Mouse (Mus musculus): Measurements from ENCODE around the gene Tnr. TPM values are rescaled to one million over a fixed set of nuclear protein-coding genes. Genes with fewer than 3 reads are reported as not detected.

The Tnr gene
- polyA plus RNA-seq, 1 experiment from 2014 or later: 0.08 TPM

GRCm38 (mm10) chr1:159670629-159671150, 147.1 kb downstream of the Tnr start:
- in situ Hi-C loops (cut with MboI; ENCODE audit: low pct_unique_long_range_greater_than_20kb): no loop called here
- CTCF ChIA-PET: interaction anchor here (1.1 to 3.0 kb wide), 2 partner anchors 9 to 12 kb away, joined by 3 to 9 read pairs; no protein-coding TSS in a partner anchor
- POLR2A ChIA-PET: no interaction called here
- no peaks in the 10 kb centered on the region for H3K27me3 ChIP-seq
- peak; percentile 34 for DNase-seq (ENCODE audit: low read depth, low spot score)
- ATAC-seq: peak; percentile 89
- no peak for TF ChIP-seq CTCF (IDR thresholded peaks at IDR 0.05)

- TF ChIP-seq CTCF (IDR thresholded peaks at IDR 0.05): no peak
Observed at GRCm38 (mm10) chr1:159671181-159671580, 147.6 kb downstream of the Tnr start.

GRCm38 (mm10) chr1:159674240-159674639, 150.7 kb downstream of the Tnr start:
- H3K27me3 ChIP-seq: peaks cover 3% of the 10 kb centered on the region
- DNase-seq (ENCODE audit: low read depth, low spot score) (no peak), ATAC-seq (no peak)
- in situ Hi-C loops (cut with MboI; ENCODE audit: low pct_unique_long_range_greater_than_20kb): no loop called here
- ChIA-PET CTCF (no interaction called here), POLR2A (no interaction called here)
- TF ChIP-seq CTCF (IDR thresholded peaks at IDR 0.05): no peak

More at GRCm38 (mm10) chr1:159671181-159671580, 147.6 kb downstream of the Tnr start:
- in situ Hi-C loops (cut with MboI; ENCODE audit: low pct_unique_long_range_greater_than_20kb): no loop called here
- peak; percentile 74 for ATAC-seq
- no peaks in the 10 kb centered on the region for H3K27me3 ChIP-seq
- no peak for DNase-seq (ENCODE audit: low read depth, low spot score)
- ChIA-PET CTCF (interaction anchor here (1.2 to 3.0 kb wide), 2 partner anchors 12 to 58 kb away, joined by 3 to 9 read pairs; no protein-coding TSS in a partner anchor), POLR2A (no interaction called here)

- ATAC-seq (no peak), DNase-seq (ENCODE audit: low read depth, low spot score) (no peak)
- ChIA-PET CTCF (no interaction called here), POLR2A (no interaction called here)
- no peak for TF ChIP-seq CTCF (IDR thresholded peaks at IDR 0.05)
- in situ Hi-C loops (cut with MboI; ENCODE audit: low pct_unique_long_range_greater_than_20kb): no loop called here
- peaks cover 8% of the 10 kb centered on the region for H3K27me3 ChIP-seq
Observed at GRCm38 (mm10) chr1:159675472-159675871, 151.9 kb downstream of the Tnr start.

GRCm38 (mm10) chr1:159678221-159678935, 154.8 kb downstream of the Tnr start:
- in situ Hi-C loops (cut with MboI; ENCODE audit: low pct_unique_long_range_greater_than_20kb): no loop called here
- no peak for DNase-seq (ENCODE audit: low read depth, low spot score)
- CTCF ChIA-PET: interaction anchor here (0.7 to 1.2 kb wide), 3 partner anchors 15 to 23 kb away, joined by 3 read pairs; no protein-coding TSS in a partner anchor
- no peak for TF ChIP-seq CTCF (IDR thresholded peaks at IDR 0.05)
- peaks cover 16% of the 10 kb centered on the region for H3K27me3 ChIP-seq
- POLR2A ChIA-PET: no interaction called here
- ATAC-seq: no peak

- POLR2A ChIA-PET: no interaction called here
- no peak for TF ChIP-seq CTCF (IDR thresholded peaks at IDR 0.05)
- CTCF ChIA-PET: no interaction called here
- DNase-seq (ENCODE audit: low read depth, low spot score): no peak
- peaks cover 16% of the 10 kb centered on the region for H3K27me3 ChIP-seq
- no peak for ATAC-seq
- in situ Hi-C loops (cut with MboI; ENCODE audit: low pct_unique_long_range_greater_than_20kb): no loop called here
Observed at GRCm38 (mm10) chr1:159681252-159681651, 157.7 kb downstream of the Tnr start.

- H3K27me3 ChIP-seq: peaks cover 18% of the 10 kb centered on the region
- no peak for TF ChIP-seq CTCF (IDR thresholded peaks at IDR 0.05)
- in situ Hi-C loops (cut with MboI; ENCODE audit: low pct_unique_long_range_greater_than_20kb): no loop called here
- CTCF ChIA-PET: no interaction called here
- peak; percentile 97 for ATAC-seq
- POLR2A ChIA-PET: no interaction called here
- peak; percentile 98 for DNase-seq (ENCODE audit: low read depth, low spot score)
Observed at GRCm38 (mm10) chr1:159686476-159687231, 163.1 kb downstream of the Tnr start.

GRCm38 (mm10) chr1:159696717-159697116, 173.1 kb downstream of the Tnr start:
- peaks cover 34% of the 10 kb centered on the region for H3K27me3 ChIP-seq
- POLR2A ChIA-PET: no interaction called here
- TF ChIP-seq CTCF (IDR thresholded peaks at IDR 0.05): no peak
- DNase-seq (ENCODE audit: low read depth, low spot score): no peak
- in situ Hi-C loops (cut with MboI; ENCODE audit: low pct_unique_long_range_greater_than_20kb): no loop called here
- no peak for ATAC-seq
- CTCF ChIA-PET: no interaction called here

GRCm38 (mm10) chr1:159702038-159702437, 178.5 kb downstream of the Tnr start:
- POLR2A ChIA-PET: no interaction called here
- no peak for TF ChIP-seq CTCF (IDR thresholded peaks at IDR 0.05)
- in situ Hi-C loops (cut with MboI; ENCODE audit: low pct_unique_long_range_greater_than_20kb): no loop called here
- H3K27me3 ChIP-seq: peaks cover 33% of the 10 kb centered on the region
- DNase-seq (ENCODE audit: low read depth, low spot score) (no peak), ATAC-seq (no peak)
- CTCF ChIA-PET: no interaction called here

- POLR2A ChIA-PET: no interaction called here
- TF ChIP-seq CTCF (IDR thresholded peaks at IDR 0.05): no peak
- no peak for ATAC-seq
Observed at GRCm38 (mm10) chr1:159704925-159705324, 181.4 kb downstream of the Tnr start.

GRCm38 (mm10) chr1:159716301-159716700, 192.7 kb downstream of the Tnr start:
- no peak for TF ChIP-seq CTCF (IDR thresholded peaks at IDR 0.05)
- POLR2A ChIA-PET: no interaction called here
- peaks cover 8% of the 10 kb centered on the region for H3K27me3 ChIP-seq
- DNase-seq (ENCODE audit: low read depth, low spot score) (no peak), ATAC-seq (no peak)
- CTCF ChIA-PET: interaction anchor here (1.6 kb wide), 1 partner anchor 84 kb away, joined by 3 read pairs; no protein-coding TSS in a partner anchor
- in situ Hi-C loops (cut with MboI; ENCODE audit: low pct_unique_long_range_greater_than_20kb): no loop called here

More at GRCm38 (mm10) chr1:159704925-159705324, 181.4 kb downstream of the Tnr start:
- in situ Hi-C loops (cut with MboI; ENCODE audit: low pct_unique_long_range_greater_than_20kb): no loop called here
- DNase-seq (ENCODE audit: low read depth, low spot score): no peak
- peaks cover 19% of the 10 kb centered on the region for H3K27me3 ChIP-seq
- CTCF ChIA-PET: no interaction called here
